Mouse (Mus musculus): Measurements from ENCODE around the gene Tmem262.

Gene Tmem262

DNA sequence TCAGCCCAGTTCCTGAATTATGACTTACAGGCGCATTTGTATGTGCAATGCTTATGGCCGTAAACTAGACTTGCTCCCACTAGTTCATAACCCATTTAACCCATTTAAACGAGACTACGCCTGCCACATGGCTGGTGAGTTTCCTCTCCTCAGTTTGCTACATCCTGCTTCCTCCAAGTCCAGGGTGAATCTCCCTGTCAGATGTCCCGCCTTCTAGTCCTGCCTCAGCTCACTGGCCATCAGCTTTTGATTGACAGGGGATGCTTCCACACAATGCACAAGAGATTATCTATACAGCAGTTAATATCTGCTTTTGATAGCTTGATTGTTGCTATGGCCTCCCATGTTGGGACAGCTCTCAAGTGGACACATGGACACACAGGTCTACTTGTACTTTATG, 25.5 kb upstream of the Tmem262 start:
- TF ChIP-seq GATA4 (IDR thresholded peaks at IDR 0.05; ENCODE audit: insufficient replicate concordance, low read length): no peak

DNA sequence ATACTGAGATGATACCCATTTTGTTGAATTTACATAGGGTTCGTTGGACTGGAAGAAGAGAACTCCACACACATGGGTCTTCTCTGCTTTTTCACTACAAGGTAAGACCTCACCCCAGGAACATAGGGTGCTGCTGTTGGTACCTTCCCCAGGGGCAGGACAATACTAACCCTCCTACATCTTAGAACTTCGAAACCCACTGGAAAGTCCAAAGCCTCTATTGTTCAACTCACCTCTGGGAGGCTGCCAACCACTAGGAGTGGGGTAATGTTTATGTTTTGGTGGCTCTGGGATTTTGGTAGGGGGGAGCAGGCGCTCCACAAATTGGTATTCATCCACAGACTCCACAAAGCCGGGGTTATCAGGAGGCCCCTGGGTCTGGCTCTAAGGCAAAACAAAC, 23.1 kb upstream of the Tmem262 start:
- TF ChIP-seq GATA4 (IDR thresholded peaks at IDR 0.05; ENCODE audit: insufficient replicate concordance, low read length): no peak

DNA sequence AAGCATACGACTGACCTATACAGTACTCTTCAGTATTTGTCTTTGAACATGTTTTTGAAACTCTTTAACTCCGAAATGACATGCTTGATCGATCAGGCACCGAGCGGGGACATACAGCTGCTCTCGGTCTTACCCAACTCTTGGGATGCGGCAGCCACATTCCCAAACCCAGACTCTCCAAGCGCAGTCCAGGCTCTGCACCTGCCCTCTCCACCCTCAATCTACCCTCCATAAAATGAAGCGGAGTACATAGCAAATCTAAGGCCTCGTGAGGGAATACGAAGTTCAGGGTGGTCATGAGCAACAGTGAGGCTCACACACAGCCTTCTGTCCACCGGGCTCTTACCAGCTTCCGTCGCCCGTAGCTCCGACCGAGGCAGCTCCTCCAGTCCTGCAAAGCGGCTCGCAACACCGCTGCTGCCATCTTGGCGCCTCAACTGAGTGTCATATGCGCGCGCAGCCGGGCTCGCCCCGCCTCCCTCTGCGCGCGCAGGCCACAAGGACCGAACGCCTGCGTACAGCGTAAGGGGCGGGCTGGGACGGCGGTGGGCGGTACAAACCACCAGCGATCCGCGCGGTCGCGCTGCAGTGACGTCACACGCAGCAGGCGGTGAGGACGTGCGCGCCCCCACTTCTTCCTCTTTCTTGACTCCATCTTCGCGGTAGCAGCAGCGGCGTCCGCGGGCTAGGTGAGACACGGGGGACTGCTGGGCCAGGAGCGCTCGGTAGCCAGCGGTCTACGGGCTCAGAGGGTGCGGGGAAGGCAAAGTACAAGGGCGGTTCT, 22.3 kb upstream of the Tmem262 start, which contains the start of the genes Mrpl49 and Fau:
Gene Mrpl49 (minus strand): TSS at position 473 of the 784 bp plus-strand sequence.
Gene Fau (plus strand): TSS at position 532 of the 784 bp plus-strand sequence.
- peak; percentile 61; the same call in 1 of the 2 replicates for TF ChIP-seq GATA4 (IDR thresholded peaks at IDR 0.05; ENCODE audit: insufficient replicate concordance, low read length)

DNA sequence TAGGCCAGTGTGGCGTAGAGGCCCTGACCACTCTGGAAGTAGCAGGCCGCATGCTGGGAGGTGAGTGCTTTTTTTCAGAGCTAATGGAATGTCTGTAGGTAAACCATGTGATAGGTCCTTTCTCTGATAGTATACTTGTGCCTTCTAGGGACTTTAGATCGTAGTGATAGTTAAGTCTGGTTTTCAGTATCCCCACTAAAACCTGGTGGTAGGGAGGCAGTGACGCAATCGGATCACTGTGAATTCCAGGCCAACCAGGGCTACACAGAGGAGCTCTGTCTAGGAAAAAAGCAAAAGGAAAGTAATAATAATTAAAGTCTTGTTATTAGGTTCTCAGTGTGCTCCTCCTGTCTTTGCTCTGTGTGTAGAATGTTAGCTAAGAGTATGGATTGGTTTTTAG, 21.3 kb upstream of the Tmem262 start:
- no peak for TF ChIP-seq GATA4 (IDR thresholded peaks at IDR 0.05; ENCODE audit: insufficient replicate concordance, low read length)

DNA sequence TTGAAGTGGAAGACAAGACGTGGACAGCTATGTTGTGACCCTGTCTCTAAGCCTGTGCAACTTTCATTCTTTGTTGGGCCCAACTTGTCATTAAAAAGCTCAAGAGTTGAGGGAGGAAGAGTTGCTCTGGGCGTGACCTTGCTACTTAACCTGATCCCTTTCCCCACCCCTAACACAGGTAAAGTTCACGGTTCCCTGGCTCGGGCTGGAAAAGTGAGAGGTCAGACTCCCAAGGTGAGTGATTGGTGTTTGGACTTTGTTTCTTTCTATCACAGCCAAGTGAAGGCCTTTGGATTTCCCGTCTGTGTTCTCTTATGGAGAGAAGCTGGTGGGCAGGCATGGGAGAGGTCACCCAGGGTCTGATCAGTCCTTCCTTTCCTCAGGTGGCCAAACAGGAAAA, 20.9 kb upstream of the Tmem262 start:
- no peak for TF ChIP-seq GATA4 (IDR thresholded peaks at IDR 0.05; ENCODE audit: insufficient replicate concordance, low read length)

DNA sequence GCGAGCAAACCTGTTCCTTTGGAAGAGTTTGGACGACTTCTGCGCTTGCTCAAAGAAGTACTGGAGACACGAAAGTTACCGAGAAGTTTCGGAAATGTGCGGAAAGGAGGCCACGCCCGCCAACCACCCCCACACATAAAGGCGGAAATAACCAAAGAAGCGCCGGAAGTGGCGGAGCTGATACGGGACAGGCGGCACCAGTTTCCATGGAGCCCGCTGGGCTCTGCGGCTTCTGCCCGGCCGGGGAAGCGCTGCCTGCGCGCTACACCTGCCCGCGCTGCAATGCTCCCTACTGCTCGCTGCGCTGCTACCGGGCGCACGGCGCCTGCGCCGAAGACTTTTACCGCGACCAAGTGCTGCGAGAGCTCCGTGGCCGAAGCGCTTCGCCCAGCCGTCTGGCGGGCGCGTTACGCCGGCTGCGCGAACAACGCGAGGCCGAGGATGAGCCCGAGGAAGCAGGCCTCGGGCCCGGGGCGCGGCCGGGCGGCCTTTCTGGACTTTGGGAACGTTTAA, 18.8 kb upstream of the Tmem262 start, which contains the start of gene Znhit2:
Gene Znhit2 (plus strand): TSS at position 172 of the 513 bp plus-strand sequence.
- peak; percentile 96 for TF ChIP-seq GATA4 (IDR thresholded peaks at IDR 0.05; ENCODE audit: insufficient replicate concordance, low read length)

DNA sequence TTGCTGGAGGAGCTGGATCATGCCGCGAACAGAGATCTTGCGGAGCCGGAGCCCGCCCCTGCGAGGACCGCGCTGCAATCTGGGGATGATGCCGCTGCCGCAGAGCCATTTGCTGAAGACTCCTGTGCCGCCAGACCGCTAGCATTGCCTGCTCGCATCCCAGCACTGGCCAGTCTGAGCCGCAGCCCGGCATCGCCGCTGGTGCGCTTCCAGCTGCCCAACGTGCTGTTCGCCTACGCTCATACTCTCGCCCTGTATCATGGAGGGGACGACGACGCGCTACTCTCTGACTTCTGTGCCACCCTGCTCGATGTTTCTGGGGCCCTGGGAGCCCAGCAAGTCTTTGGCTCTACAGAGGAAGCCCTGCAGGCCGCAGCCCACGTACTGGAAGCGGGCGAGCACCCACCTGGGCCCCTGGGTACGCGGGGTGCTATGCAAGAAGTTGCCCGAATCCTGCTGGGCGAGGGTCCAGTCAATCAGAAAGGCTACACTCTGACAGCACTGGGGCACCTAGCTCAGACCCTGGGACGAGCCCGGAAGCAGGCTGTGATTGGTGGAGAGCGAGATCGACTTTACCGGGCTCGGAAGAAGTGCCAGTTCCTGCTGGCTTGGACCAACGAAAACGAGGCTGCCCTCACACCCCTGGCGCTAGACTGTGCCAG, 18.1 kb upstream of the Tmem262 start:
- no peak for TF ChIP-seq GATA4 (IDR thresholded peaks at IDR 0.05; ENCODE audit: insufficient replicate concordance, low read length)

DNA sequence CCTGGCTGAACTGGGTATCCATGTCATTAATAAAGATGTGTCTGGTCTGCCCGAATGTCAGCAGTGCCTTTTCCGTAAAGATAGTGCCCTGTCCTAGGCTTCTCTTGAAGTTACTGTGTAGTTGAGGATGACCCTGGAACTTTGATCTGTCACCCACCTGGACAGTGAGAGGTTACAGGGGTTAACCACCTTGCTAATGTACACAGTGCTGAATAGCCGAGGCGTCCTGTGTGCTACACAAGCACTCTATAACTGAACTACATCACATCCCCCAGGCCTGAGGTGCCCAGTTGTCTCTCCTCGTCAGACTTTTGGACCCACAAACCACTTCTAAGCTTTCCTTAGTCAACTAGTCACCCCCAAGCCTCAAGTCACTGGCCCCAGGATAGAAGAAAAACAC, 17.4 kb upstream of the Tmem262 start:
- no peak for TF ChIP-seq GATA4 (IDR thresholded peaks at IDR 0.05; ENCODE audit: insufficient replicate concordance, low read length)

DNA sequence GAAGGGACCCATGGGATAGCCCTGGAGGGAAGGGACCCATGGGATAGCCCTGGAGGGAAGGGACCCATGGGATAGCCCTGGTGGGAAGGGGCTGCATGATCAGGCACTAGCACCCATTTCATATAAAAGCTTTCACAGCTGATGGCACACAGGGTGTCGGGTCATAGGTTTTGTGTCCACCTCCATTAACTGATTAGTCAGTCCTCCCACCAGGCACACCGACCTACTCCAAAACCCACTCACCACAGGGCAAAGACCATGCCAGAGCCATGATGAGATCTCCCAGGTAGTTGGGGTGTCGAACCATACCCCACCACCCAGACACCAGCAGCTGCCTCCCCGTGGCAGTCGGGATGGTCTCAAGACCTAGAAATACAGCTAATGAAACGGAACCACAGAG, 16.8 kb upstream of the Tmem262 start:
- no peak for TF ChIP-seq GATA4 (IDR thresholded peaks at IDR 0.05; ENCODE audit: insufficient replicate concordance, low read length)

DNA sequence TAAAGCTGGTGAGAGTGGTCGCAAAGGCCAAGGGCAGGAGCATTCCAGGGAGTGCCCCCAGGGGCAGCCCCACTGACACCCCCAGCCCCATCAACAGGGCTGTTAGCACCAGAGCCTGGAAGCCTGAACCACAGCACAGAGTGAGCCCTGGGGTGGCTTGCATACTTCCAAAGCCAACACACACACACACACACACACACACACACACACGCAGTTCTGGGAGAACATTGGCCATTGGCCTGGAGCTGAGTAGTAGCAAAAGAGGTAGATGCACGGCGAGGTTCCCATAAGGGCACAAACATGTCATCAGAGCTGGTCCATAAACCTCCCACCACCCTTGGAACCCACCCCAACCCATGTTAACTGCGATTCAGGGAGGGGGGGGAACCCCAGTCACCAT, 13.3 kb upstream of the Tmem262 start:
- no peak for TF ChIP-seq GATA4 (IDR thresholded peaks at IDR 0.05; ENCODE audit: insufficient replicate concordance, low read length)

DNA sequence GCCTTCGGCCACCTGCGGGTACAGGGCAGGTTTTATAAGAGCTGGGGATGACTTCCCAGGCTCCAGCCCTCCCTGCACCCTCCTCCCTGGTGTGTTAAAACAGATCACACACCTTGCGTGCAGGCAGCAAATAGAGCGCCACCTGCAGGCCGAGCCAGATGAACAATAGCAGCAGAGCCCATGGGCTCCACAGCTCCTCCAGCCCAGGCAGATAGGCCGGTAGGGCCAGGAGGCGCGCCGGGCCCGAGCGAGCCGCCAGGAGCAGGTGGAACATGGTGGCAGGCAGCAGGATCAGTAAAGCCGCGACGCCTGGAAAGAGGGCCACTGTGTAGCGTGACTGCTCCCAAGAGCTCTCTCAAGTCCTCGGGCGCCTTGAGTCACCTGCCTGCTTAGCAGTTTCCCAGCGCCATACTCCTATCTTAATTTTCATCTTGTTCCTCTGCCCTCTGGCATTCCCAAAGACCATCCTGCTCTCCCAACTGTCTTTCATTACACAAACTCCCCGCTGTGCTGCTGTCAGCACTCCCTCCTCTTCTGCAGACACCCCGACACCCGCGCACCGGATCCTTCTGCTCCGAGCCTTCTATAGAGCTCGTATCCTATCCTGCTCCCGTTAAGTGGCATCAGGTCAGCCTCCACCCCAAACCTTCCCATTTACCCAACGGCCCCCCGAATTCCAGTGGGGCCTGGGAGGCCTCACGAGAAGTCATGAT, 12.7 kb upstream of the Tmem262 start:
- no peak for TF ChIP-seq GATA4 (IDR thresholded peaks at IDR 0.05; ENCODE audit: insufficient replicate concordance, low read length)

DNA sequence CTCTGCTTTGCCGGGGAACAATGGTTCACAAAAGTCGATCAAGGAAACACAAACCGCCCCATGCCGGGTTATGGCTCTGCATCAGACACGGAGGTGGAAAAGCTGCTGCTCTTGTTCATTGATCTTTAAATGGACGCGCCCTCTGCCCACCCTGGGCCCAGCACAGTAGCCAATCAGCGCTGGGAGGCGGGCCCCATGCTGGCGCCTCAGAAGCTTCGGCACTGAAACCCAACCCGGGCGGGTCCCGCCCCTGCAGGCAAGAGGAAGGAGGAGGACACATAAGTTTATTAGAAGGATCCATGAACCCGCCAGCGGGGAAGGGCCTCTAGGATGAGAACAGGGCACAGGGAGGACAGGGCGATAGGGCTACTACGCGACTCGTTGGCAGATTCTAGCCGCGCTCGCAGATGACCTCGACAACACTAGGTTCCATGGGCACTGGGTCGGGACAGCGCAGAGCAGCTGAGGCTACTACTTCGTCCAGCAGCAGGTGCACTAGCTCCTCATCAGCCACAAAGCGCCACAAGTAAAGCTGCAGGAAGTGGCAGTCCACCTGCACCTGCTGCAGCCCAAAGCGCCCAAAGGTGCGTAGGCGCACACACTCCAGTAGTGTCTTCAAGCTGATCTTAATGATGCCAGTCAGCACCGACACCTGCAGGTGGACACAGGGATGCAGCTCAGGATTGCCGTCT, 12.0 kb upstream of the Tmem262 start, which contains the start of gene Tm7sf2:
Gene Tm7sf2 (minus strand): TSS at position 650 of the 692 bp plus-strand sequence.
- no peak for TF ChIP-seq GATA4 (IDR thresholded peaks at IDR 0.05; ENCODE audit: insufficient replicate concordance, low read length)

DNA sequence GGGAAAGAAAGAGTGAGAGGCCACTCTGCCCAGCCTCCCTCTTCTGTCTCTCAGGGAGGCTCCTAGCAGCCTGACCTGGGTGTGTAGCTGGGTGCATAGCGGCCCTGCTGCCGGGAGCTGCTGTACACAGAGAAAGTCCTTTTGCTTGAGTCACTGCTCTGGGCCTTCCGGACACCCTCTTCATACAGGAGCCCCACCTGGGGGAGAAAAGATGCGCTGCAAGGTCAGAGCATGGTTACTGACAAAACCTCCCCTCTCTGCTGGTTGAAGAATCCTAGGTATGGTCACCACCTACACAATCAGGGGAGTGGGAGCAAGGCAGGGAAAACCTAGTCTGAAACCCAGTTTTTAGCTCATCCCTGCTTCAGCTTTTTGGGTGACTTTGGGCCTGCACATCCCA, 10.9 kb upstream of the Tmem262 start:
- TF ChIP-seq GATA4 (IDR thresholded peaks at IDR 0.05; ENCODE audit: insufficient replicate concordance, low read length): no peak

DNA sequence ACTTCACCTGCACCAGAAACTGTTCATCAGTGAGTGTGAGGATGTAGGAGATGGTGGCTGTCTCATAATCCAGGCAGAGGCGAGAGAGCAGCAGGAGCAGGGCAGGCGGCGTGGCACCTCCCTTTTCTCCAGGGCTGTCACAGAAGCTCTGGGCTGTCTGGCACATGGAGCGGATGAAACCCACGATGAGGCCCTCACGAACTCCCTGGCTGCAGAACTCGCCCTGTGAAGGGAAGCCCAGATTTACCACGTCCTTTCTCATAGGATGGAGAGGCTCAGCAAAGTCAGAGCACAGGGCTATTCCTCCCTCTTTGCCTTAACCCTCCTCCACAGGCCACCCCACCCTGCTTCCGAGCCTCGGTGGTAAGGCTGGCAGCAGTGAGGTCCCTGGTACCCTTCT, 10.0 kb upstream of the Tmem262 start:
- no peak for TF ChIP-seq GATA4 (IDR thresholded peaks at IDR 0.05; ENCODE audit: insufficient replicate concordance, low read length)
